Mouse (Mus musculus) kidney, postnatal 0 days (tissue): ENCODE data around the gene Fhod1. TPM values are rescaled to one million over a fixed set of nuclear protein-coding genes. Genes with fewer than 3 reads are reported as not detected.
A peak's percentile ranks its signal among the peaks of the same experiment; 100 is the strongest.

ENCODE experiments used
- ATAC-seq: fragments of 200-750 bp; cut with Nextera tagmentation; replicated peaks from 2 replicates; pipeline ENCODE4 v1.8.0; 2017; ENCODE audit warnings: low read depth, moderate number of reproducible peaks, moderate TSS enrichment, moderate library complexity; ENCODE audit not compliant: low FRiP score
- DNase-seq: peaks from one replicate; pipeline ENCODE4 v3.0.0-alpha.2; 2016; ENCODE audit warnings: low spot score
- H3K27ac ChIP-seq: fragments of 300-500 bp; sonication (generic); 2 replicates; pipeline ENCODE4 v1.5.1; 2014; ENCODE audit warnings: mild to moderate bottlenecking
- H3K27me3 ChIP-seq: fragments of 300-500 bp; sonication (generic); 2 replicates; pipeline ENCODE4 v1.6.1; 2014; ENCODE audit warnings: low read length, mixed read lengths; ENCODE audit not compliant: insufficient read depth
- H3K36me3 ChIP-seq: fragments of 300-500 bp; sonication (generic); 2 replicates; pipeline ENCODE4 v1.6.1; 2014; ENCODE audit warnings: low read length, mixed read lengths; ENCODE audit not compliant: insufficient read depth
- H3K4me1 ChIP-seq: fragments of 300-500 bp; sonication (generic); replicated peaks from 2 replicates; pipeline ENCODE4 v1.6.1; 2014; ENCODE audit warnings: antibody characterized with exemption, low read length, mixed read lengths; ENCODE audit not compliant: insufficient read depth
- H3K4me2 ChIP-seq: fragments of 300-500 bp; sonication (generic); 2 replicates; pipeline ENCODE4 v1.6.1; 2014; ENCODE audit warnings: mild to moderate bottlenecking, low read length, moderate library complexity, mixed read lengths
- H3K4me3 ChIP-seq: fragments of 300-500 bp; sonication (generic); replicated peaks from 2 replicates; pipeline ENCODE4 v1.5.1; 2014; ENCODE audit warnings: low read depth, low read length
- H3K9ac ChIP-seq: fragments of 300-500 bp; sonication (generic); 2 replicates; pipeline ENCODE4 v1.6.1; 2014; ENCODE audit warnings: low read depth, low read length
- H3K9me3 ChIP-seq: fragments of 300-500 bp; sonication (generic); replicated peaks from 2 replicates; pipeline ENCODE4 v1.6.1; 2016; ENCODE audit warnings: low read length, inconsistent platforms, mixed read lengths
- CTCF ChIP-seq: IDR thresholded peaks from 2 replicates; pipeline ENCODE4 v1.5.1; 2016; ENCODE audit warnings: antibody characterized with exemption, low read depth, mild to moderate bottlenecking, moderate library complexity
- WGBS: fragments of 180-500 bp; shearing (Covaris S2); extraction: QIAGEN DNeasy Blood & Tissue Kit; methylation state at CpG from one replicate; pipeline ENCODE4 v1.1.7; 2014; 5-methylcytosine and 5-hydroxymethylcytosine counted together
- polyA plus RNA-seq: library from polyadenylated mRNA; unstranded; fragments of >200 nt; fragmentation: Nextera tagmentation; extraction: Ambion mirVana; gene quantifications from 2 replicates; pipeline ENCODE4 v1.2.1, GENCODE M21; 2015

Fhod1 gene
- polyA plus RNA-seq, 1 experiment from 2014 or later = 1.8 TPM

GRCm38 (mm10) chr8:105290554-105291314 lies 57.0 kb downstream of the Fhod1 start:
- ATAC-seq (no peak), DNase-seq (peak; percentile 94)
- peaks cover 18% of the 10 kb centered on the region for H3K4me1 ChIP-seq
- H3K27ac ChIP-seq = no peak overlapping the region
- peak overlapping the region; percentile 81 for H3K4me2 ChIP-seq
- no peaks in the 10 kb centered on the region for H3K9me3 ChIP-seq
- 9% methylated on average over 31 of the region's 31 CpGs for WGBS
- no peak overlapping the region for H3K9ac ChIP-seq
- TF ChIP-seq CTCF = peak; percentile 97
- H3K27me3 ChIP-seq = peaks cover 4% of the 10 kb centered on the region; the same call in 1 of the 2 replicates
- peak overlapping the region; percentile 49; the same call in 1 of the 2 replicates for H3K4me3 ChIP-seq
- H3K36me3 ChIP-seq = no peaks in the 10 kb centered on the region

GRCm38 (mm10) chr8:105289805-105290460 lies 57.8 kb downstream of the Fhod1 start, which contains the start of gene 4931428F04Rik:
Gene 4931428F04Rik, minus strand, starts transcription at chr8:105289864.
- peak; percentile 53 for ATAC-seq
- Histone ChIP-seq H3K9me3 (no peaks in the 10 kb centered on the region), H3K36me3 (no peaks in the 10 kb centered on the region), H3K4me1 (peaks cover 18% of the 10 kb centered on the region), H3K9ac (peak within 1 kb of the TSS; percentile 46; the same call in 1 of the 2 replicates), H3K27ac (peak within 1 kb of the TSS; percentile 71), H3K4me2 (peak within 1 kb of the TSS; percentile 81), H3K4me3 (peak within 1 kb of the TSS; percentile 49), H3K27me3 (peaks cover 4% of the 10 kb centered on the region; the same call in 1 of the 2 replicates)
- TF ChIP-seq CTCF = peak; percentile 69
- 4% methylated on average over 43 of the region's 43 CpGs for WGBS
- peak; percentile 58 for DNase-seq

- Histone ChIP-seq H3K9ac (peak overlapping the region; percentile 46; the same call in 1 of the 2 replicates), H3K9me3 (no peaks in the 10 kb centered on the region), H3K4me3 (peak overlapping the region; percentile 49), H3K4me1 (peaks cover 18% of the 10 kb centered on the region), H3K36me3 (no peaks in the 10 kb centered on the region), H3K27me3 (peaks cover 4% of the 10 kb centered on the region; the same call in 1 of the 2 replicates), H3K27ac (peak overlapping the region; percentile 71), H3K4me2 (peak overlapping the region; percentile 81)
- ATAC-seq = peak; percentile 90
- peak; percentile 98 for DNase-seq
- TF ChIP-seq CTCF = peak; percentile 51
- under 1% methylated on average over 53 of the region's 53 CpGs for whole genome bisulfite sequencing
Measured at GRCm38 (mm10) chr8:105288958-105289732, 58.6 kb downstream of the Fhod1 start.

- H3K9ac ChIP-seq = no peak overlapping the region
- no peak for ATAC-seq
- no peak for DNase-seq
- no peak overlapping the region for H3K27ac ChIP-seq
- TF ChIP-seq CTCF = 0 out of 2 replicates have a peak, but pooled peaks have one; percentile 6
- no peak overlapping the region for H3K4me3 ChIP-seq
- H3K9me3 ChIP-seq = no peaks in the 10 kb centered on the region
- H3K4me1 ChIP-seq = peaks cover 18% of the 10 kb centered on the region
- H3K27me3 ChIP-seq = peaks cover 4% of the 10 kb centered on the region; the same call in 1 of the 2 replicates
- H3K36me3 ChIP-seq = no peaks in the 10 kb centered on the region
- WGBS = 86% methylated on average over 5 of the region's 5 CpGs
- no peak overlapping the region for H3K4me2 ChIP-seq
Measured at GRCm38 (mm10) chr8:105288231-105288630, 59.5 kb downstream of the Fhod1 start.

- no peak overlapping the region for H3K9ac ChIP-seq
- no peaks in the 10 kb centered on the region for H3K9me3 ChIP-seq
- H3K4me3 ChIP-seq = no peak overlapping the region
- no peak overlapping the region for H3K27ac ChIP-seq
- H3K36me3 ChIP-seq = no peaks in the 10 kb centered on the region
- H3K4me2 ChIP-seq = no peak overlapping the region
- ATAC-seq = no peak
- H3K4me1 ChIP-seq = peaks cover 18% of the 10 kb centered on the region
- DNase-seq = no peak
- H3K27me3 ChIP-seq = peaks cover 4% of the 10 kb centered on the region; the same call in 1 of the 2 replicates
- TF ChIP-seq CTCF = no peak
- WGBS = 86% methylated on average over 4 of the region's 4 CpGs
Measured at GRCm38 (mm10) chr8:105286907-105287306, 60.8 kb downstream of the Fhod1 start.
